Mouse (Mus musculus): Measurements from ENCODE around the gene Chdh.

- no peak for TF ChIP-seq CTCF (IDR thresholded peaks at IDR 0.05; ENCODE audit: extremely low read depth, insufficient read depth, insufficient read length, insufficient replicate concordance)
- no peak for TF ChIP-seq POLR2A (IDR thresholded peaks at IDR 0.05; ENCODE audit: low read depth, low read length)
These were observed 3.2 kb downstream of the Chdh start for GRCm38 (mm10) chr14:30011886-30012560.
